Mouse (Mus musculus): Measurements from ENCODE around the gene Fkbp4.
A peak's percentile ranks its signal among the peaks of the same experiment; 100 is the strongest.

Gene Fkbp4

GRCm38 (mm10) chr6:128437288-128437687 is 1.2 kb downstream of the Fkbp4 start:
- no peak for DNase-seq (ENCODE audit: low read depth, low spot score)

DNA sequence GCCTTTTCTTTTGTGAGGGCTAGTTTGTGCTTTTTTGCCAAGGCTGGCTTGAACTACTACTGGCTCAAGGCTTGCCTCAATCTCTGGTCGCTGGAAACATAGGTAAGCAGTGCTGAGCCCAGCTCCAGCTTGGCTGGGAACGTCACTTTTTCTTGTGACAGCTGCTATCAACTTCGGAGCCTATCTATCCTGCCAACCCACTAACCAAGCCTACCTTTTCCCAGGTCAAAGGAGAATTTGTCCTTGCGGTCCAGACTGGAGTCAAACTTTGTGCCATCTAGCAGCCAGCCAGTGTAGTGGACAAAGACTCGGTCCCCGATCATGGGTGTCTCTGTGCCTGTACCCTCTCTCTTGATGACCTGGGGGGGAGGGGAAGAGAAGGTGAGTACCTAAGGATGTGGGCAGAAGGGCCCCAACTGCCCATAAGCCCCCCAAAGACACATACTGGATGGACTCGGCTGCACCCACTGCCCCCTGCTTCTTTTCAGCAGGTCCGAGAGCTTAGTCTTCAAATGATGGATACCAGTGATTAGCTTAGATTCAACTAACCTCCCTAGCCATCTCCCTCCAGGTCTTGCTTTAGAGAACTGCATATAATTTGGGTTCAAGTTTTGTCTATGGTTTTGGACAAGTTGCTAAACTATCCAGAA is 2.0 kb downstream of the Fkbp4 start:
- no peak for DNase-seq (ENCODE audit: low read depth, low spot score)

DNA sequence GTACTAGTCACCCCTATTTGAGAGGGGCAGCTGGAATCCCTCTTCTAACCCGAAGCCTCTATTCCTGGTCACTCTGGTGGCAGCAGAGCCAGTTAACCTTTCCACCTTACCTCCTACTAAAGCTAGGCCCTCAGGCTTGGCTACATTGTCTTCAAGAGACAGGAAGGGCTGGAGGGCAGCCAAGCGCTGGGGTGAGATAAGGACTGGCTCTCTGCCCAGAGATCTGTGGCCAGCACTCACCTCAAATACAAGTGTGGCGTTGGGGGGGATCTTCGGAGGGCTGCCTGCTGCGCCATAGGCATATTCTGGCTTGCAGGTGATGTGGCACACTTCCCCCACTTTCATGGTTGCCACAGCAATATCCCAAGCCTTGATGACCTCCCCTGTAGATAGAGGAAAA is 3.0 kb downstream of the Fkbp4 start:
- no peak for DNase-seq (ENCODE audit: low read depth, low spot score)

GRCm38 (mm10) chr6:128433566-128433965 is 4.9 kb downstream of the Fkbp4 start:
- DNase-seq (ENCODE audit: low read depth, low spot score), result no peak

DNA sequence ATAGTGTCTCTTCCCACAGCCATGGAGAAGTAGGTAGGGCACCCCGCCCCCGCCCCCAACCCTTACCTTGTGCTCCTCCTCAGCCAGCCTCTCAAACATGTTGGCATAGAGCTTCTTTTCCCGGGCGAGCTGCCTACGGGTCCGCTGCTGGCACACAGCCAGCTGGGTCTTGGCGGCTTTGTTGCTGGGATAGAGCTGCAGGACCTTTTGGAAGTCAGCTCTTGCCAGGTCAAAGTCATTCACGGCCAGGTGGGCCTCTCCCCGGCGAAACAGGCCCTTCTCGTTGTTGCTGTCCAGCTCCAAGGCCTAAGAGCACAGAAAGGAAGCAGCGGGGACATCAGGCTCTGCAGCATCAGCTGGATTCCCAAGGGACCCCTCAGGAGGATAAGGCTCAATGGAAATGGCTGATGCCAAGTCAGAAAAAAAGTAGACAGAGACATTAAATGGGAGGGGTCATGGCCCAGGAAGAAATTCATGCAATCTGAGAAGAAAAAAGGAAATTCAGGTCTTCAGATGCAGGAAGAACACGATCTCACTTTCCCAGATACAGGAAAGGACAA is 6.0 kb downstream of the Fkbp4 start:
- DNase-seq (ENCODE audit: low read depth, low spot score), result no peak

- DNase-seq (ENCODE audit: low read depth, low spot score), result no peak
Observed at GRCm38 (mm10) chr6:128429826-128430225, 8.7 kb downstream of the Fkbp4 start.

GRCm38 (mm10) chr6:128429300-128429699 is 9.2 kb downstream of the Fkbp4 start:
- no peak for DNase-seq (ENCODE audit: low read depth, low spot score)

DNA sequence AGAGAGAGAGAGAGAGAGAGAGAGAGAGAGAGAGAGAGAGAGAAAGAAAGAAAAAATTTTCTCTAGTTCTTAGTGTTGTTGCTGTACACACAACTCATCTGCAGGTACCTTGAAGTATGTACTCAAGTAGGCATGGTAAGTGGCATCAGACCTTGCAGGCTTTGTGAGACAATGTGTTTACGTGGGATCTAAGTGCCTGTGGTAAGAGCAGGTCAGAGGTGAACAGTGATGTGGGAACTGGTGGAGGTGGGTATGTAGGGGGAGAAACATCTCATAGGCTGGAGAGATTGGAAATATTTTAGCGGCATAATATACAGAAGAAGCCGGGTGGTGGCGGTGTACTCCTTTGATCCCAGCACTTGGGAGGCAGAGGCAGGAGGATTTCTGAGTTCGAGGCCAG is 10.9 kb downstream of the Fkbp4 start:
- no peak for DNase-seq (ENCODE audit: low read depth, low spot score)

DNA sequence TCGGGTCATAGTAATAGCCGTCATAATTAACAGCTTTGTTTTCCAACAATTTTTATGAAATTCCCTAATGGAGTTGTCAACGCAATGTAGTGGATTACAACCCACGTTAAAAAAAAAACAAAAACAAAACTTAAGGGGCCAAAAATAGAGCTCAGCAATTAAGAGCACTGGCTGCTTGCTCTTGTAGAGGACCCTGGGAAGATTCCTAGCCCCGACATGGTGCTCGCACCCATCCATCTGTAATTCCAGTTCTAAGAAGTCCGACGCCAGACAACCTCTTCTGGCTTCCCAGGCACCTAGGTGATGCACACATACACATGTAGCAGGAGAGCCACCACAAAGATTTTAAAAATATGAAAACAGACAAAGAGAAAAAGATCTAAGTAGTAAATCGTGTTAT is 13.4 kb downstream of the Fkbp4 start:
- no peak for DNase-seq (ENCODE audit: low read depth, low spot score)

GRCm38 (mm10) chr6:128424269-128425019 is 14.0 kb downstream of the Fkbp4 start, which contains the start of gene Itfg2:
Gene Itfg2 (minus strand): TSS chr6:128424931.
- DNase-seq (ENCODE audit: low read depth, low spot score), result peak; percentile 99

- DNase-seq (ENCODE audit: low read depth, low spot score), result peak; percentile 59
Observed at GRCm38 (mm10) chr6:128423496-128424268, 14.8 kb downstream of the Fkbp4 start.

DNA sequence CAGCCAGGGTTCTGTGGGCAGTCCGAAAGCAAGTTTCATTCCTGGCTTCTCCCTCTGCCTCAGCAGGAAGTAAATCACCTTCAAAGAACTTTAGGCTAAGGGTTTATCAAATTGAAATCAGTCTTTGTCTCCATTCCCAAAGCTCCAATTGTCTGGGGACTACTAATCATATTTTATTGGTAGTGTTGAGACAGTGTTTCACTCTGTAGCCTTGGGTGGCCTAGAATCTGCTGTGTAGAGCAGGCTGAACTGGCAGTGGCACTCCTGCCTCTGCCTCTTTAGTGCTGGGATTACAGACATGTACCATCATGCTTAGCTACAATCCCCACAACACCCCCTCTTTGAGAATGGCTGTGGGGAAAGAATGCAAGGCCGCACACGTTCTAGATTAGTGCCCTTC is 17.0 kb downstream of the Fkbp4 start:
- DNase-seq (ENCODE audit: low read depth, low spot score), result no peak

GRCm38 (mm10) chr6:128421036-128421435 is 17.4 kb downstream of the Fkbp4 start:
- DNase-seq (ENCODE audit: low read depth, low spot score), result no peak

- no peak for DNase-seq (ENCODE audit: low read depth, low spot score)
Observed at GRCm38 (mm10) chr6:128418076-128418475, 20.4 kb downstream of the Fkbp4 start.

GRCm38 (mm10) chr6:128416169-128416568 is 22.3 kb downstream of the Fkbp4 start:
- peak; percentile 45 for DNase-seq (ENCODE audit: low read depth, low spot score)

DNA sequence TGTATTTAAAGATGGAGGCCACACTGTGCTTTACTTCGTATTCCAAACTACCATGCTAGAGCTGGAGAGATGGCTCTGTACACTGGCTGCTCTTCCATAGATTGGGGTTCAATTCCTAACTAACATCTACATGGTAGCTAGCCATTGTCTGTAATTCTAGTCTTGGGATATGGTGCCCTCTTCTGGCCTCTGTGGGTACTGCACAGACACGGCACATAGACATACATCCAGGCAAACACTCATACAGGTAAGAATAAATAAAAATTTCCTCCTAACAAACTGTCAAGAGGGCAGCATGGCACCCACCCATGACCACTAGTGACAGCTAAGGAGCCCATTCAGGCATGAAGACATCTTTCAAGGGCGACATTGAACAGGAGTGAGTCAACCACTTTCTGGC is 27.4 kb downstream of the Fkbp4 start:
- DNase-seq (ENCODE audit: low read depth, low spot score), result peak; percentile 73

DNA sequence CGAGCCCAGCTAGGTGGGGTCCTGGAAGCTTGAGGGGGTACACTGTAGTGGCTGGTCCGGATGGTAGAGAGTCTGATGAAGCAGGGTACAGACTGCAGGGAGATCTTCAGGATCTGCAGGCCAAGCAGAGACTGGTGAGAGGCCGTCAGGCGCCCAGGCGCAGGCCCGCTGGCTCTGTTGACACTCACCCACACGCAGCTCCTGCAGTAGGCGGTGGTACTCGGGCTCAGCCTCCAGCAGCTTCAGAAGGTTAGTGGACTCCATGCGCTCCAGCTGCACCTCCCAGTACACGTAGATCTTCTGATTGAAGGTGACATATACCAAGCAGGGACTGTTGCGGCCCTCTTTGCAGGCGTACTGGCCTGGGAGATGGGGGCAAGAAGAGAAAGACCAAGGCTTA is 28.2 kb downstream of the Fkbp4 start:
- no peak for DNase-seq (ENCODE audit: low read depth, low spot score)

GRCm38 (mm10) chr6:128408544-128409125 is 29.8 kb downstream of the Fkbp4 start:
- DNase-seq (ENCODE audit: low read depth, low spot score), result no peak

GRCm38 (mm10) chr6:128404708-128405107 is 33.8 kb downstream of the Fkbp4 start:
- no peak for DNase-seq (ENCODE audit: low read depth, low spot score)

- DNase-seq (ENCODE audit: low read depth, low spot score), result no peak
Observed at GRCm38 (mm10) chr6:128399421-128400185, 38.9 kb downstream of the Fkbp4 start.

DNA sequence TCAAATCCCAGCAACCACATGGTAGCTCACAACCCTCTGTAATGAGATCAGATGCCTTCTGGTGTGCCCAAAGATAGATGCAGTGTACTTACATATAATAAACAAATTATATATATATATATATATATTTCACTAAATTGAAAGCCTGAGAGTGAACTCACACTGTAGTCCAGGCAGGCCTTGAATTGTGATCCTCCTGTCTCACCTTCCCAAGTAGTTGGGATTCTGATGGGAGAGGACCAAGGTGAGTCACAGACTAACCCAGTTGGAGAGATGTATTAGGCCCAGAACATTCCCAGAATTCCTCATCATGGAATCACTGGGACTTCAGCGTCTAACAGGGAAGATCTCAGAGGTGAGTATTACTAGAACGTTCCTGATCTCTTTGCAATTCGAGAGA is 39.5 kb downstream of the Fkbp4 start, which contains the start of gene Nrip2:
Nrip2 (plus strand) TSS at position 301 of the 400 bp plus-strand sequence.
- DNase-seq (ENCODE audit: low read depth, low spot score), result no peak
